Mouse (Mus musculus): Measurements from ENCODE around the gene Igf1. TPM values are rescaled to one million over a fixed set of nuclear protein-coding genes. Genes with fewer than 3 reads are reported as not detected.
A peak's percentile ranks its signal among the peaks of the same experiment; 100 is the strongest.

Gene Igf1
- polyA plus RNA-seq, 1 experiment from 2014 or later: 13.1 TPM

- H3K4me1 ChIP-seq: 0 out of 2 replicates have a peak, but pooled peaks cover 4% of the 10 kb centered on the region
- no peak for DNase-seq (ENCODE audit: low spot score)
- 68% methylated on average over 4 of the region's 4 CpGs for WGBS
- no peaks in the 10 kb centered on the region for H3K27me3 ChIP-seq (ENCODE audit: low read depth, poor library complexity, severe bottlenecking)
- H3K27ac ChIP-seq (replicated peaks): no peak overlapping the region
- no peaks in the 10 kb centered on the region for H3K36me3 ChIP-seq
- H3K9me3 ChIP-seq (replicated peaks): no peaks in the 10 kb centered on the region
- H3K4me3 ChIP-seq: no peak overlapping the region
Measured at GRCm38 (mm10) chr10:87847882-87848281, 10.2 kb upstream of the Igf1 start.

- no peaks in the 10 kb centered on the region for H3K36me3 ChIP-seq
Measured at GRCm38 (mm10) chr10:87848419-87848818, 9.6 kb upstream of the Igf1 start.

GRCm38 (mm10) chr10:87851492-87851891 is 6.6 kb upstream of the Igf1 start:
- Histone ChIP-seq H3K36me3 (no peaks in the 10 kb centered on the region), H3K27ac (replicated peaks) (no peak overlapping the region), H3K9me3 (replicated peaks) (no peaks in the 10 kb centered on the region), H3K27me3 (ENCODE audit: low read depth, poor library complexity, severe bottlenecking) (peaks cover 6% of the 10 kb centered on the region; the same call in 1 of the 2 replicates), H3K4me1 (peaks cover 6% of the 10 kb centered on the region; the same call in 1 of the 2 replicates), H3K4me3 (no peak overlapping the region)
- no peak for DNase-seq (ENCODE audit: low spot score)
- WGBS: 81% methylated on average over 3 of the region's 3 CpGs

More at GRCm38 (mm10) chr10:87848419-87848818, 9.6 kb upstream of the Igf1 start:
- Histone ChIP-seq H3K9me3 (replicated peaks) (no peaks in the 10 kb centered on the region), H3K4me1 (0 out of 2 replicates have a peak, but pooled peaks cover 4% of the 10 kb centered on the region), H3K27ac (replicated peaks) (no peak overlapping the region), H3K4me3 (no peak overlapping the region), H3K27me3 (ENCODE audit: low read depth, poor library complexity, severe bottlenecking) (no peaks in the 10 kb centered on the region)
- DNase-seq (ENCODE audit: low spot score): no peak
- 64% methylated on average over 2 of the region's 2 CpGs for WGBS

- H3K36me3 ChIP-seq: no peaks in the 10 kb centered on the region
- WGBS: under 1% methylated on average over 5 of the region's 5 CpGs
Measured at GRCm38 (mm10) chr10:87854408-87854807, 3.7 kb upstream of the Igf1 start.

GRCm38 (mm10) chr10:87855423-87856122 is 2.5 kb upstream of the Igf1 start:
- H3K9me3 ChIP-seq (replicated peaks): no peaks in the 10 kb centered on the region
- H3K27ac ChIP-seq (replicated peaks): no peak overlapping the region
- H3K4me1 ChIP-seq: peaks cover 35% of the 10 kb centered on the region
- WGBS: 87% methylated on average over 13 of the region's 13 CpGs
- no peaks in the 10 kb centered on the region for H3K36me3 ChIP-seq
- H3K4me3 ChIP-seq: no peak overlapping the region
- H3K27me3 ChIP-seq (ENCODE audit: low read depth, poor library complexity, severe bottlenecking): peaks cover 24% of the 10 kb centered on the region
- no peak for DNase-seq (ENCODE audit: low spot score)

More at GRCm38 (mm10) chr10:87854408-87854807, 3.7 kb upstream of the Igf1 start:
- Histone ChIP-seq H3K4me1 (peaks cover 25% of the 10 kb centered on the region), H3K27ac (replicated peaks) (no peak overlapping the region), H3K4me3 (no peak overlapping the region), H3K9me3 (replicated peaks) (no peaks in the 10 kb centered on the region), H3K27me3 (ENCODE audit: low read depth, poor library complexity, severe bottlenecking) (peaks cover 24% of the 10 kb centered on the region)
- DNase-seq (ENCODE audit: low spot score): peak; percentile 70

GRCm38 (mm10) chr10:87857215-87857955 is 680 bp upstream of the Igf1 start:
- H3K4me3 ChIP-seq: no peak overlapping the region
- H3K27ac ChIP-seq (replicated peaks): no peak overlapping the region
- H3K27me3 ChIP-seq (ENCODE audit: low read depth, poor library complexity, severe bottlenecking): peaks cover 40% of the 10 kb centered on the region
- peaks cover 42% of the 10 kb centered on the region for H3K4me1 ChIP-seq
- 68% methylated on average over 8 of the region's 8 CpGs for WGBS
- no peaks in the 10 kb centered on the region for H3K36me3 ChIP-seq
- H3K9me3 ChIP-seq (replicated peaks): no peaks in the 10 kb centered on the region
- DNase-seq (ENCODE audit: low spot score): no peak

- WGBS: 53% methylated on average over 6 of the region's 6 CpGs
- Histone ChIP-seq H3K9me3 (replicated peaks) (no peaks in the 10 kb centered on the region), H3K36me3 (no peaks in the 10 kb centered on the region), H3K4me3 (peak overlapping the region; percentile 58), H3K4me1 (peaks cover 44% of the 10 kb centered on the region), H3K27me3 (ENCODE audit: low read depth, poor library complexity, severe bottlenecking) (peaks cover 46% of the 10 kb centered on the region), H3K27ac (replicated peaks) (no peak overlapping the region)
- no peak for DNase-seq (ENCODE audit: low spot score)
Measured at GRCm38 (mm10) chr10:87858939-87859338, 874 bp downstream of the Igf1 start.

- Histone ChIP-seq H3K27ac (replicated peaks) (no peak overlapping the region), H3K9me3 (replicated peaks) (no peaks in the 10 kb centered on the region), H3K36me3 (no peaks in the 10 kb centered on the region), H3K27me3 (ENCODE audit: low read depth, poor library complexity, severe bottlenecking) (peaks cover 46% of the 10 kb centered on the region), H3K4me1 (peaks cover 44% of the 10 kb centered on the region), H3K4me3 (peak overlapping the region; percentile 58)
- DNase-seq (ENCODE audit: low spot score): no peak
- 26% methylated on average over 10 of the region's 10 CpGs for WGBS
Measured at GRCm38 (mm10) chr10:87859453-87859852, 1.4 kb downstream of the Igf1 start.

GRCm38 (mm10) chr10:87860181-87861103 is 2.4 kb downstream of the Igf1 start:
- Histone ChIP-seq H3K9me3 (replicated peaks) (no peaks in the 10 kb centered on the region), H3K27me3 (ENCODE audit: low read depth, poor library complexity, severe bottlenecking) (peaks cover 46% of the 10 kb centered on the region), H3K36me3 (no peaks in the 10 kb centered on the region), H3K27ac (replicated peaks) (peak overlapping the region; percentile 46), H3K4me3 (peak overlapping the region; percentile 58), H3K4me1 (peaks cover 40% of the 10 kb centered on the region)
- peak; percentile 67 for DNase-seq (ENCODE audit: low spot score)
- 2% methylated on average over 30 of the region's 30 CpGs for WGBS

GRCm38 (mm10) chr10:87861104-87861455 is 3.0 kb downstream of the Igf1 start:
- Histone ChIP-seq H3K27ac (replicated peaks) (no peak overlapping the region), H3K4me3 (peak overlapping the region; percentile 58), H3K27me3 (ENCODE audit: low read depth, poor library complexity, severe bottlenecking) (peaks cover 45% of the 10 kb centered on the region), H3K9me3 (replicated peaks) (no peaks in the 10 kb centered on the region), H3K36me3 (no peaks in the 10 kb centered on the region), H3K4me1 (peaks cover 39% of the 10 kb centered on the region)
- 66% methylated on average over 6 of the region's 6 CpGs for WGBS
- no peak for DNase-seq (ENCODE audit: low spot score)

GRCm38 (mm10) chr10:87862899-87863298 is 4.8 kb downstream of the Igf1 start:
- Histone ChIP-seq H3K27ac (replicated peaks) (no peak overlapping the region), H3K4me3 (no peak overlapping the region), H3K4me1 (peaks cover 35% of the 10 kb centered on the region), H3K36me3 (no peaks in the 10 kb centered on the region), H3K27me3 (ENCODE audit: low read depth, poor library complexity, severe bottlenecking) (peaks cover 33% of the 10 kb centered on the region), H3K9me3 (replicated peaks) (no peaks in the 10 kb centered on the region)
- DNase-seq (ENCODE audit: low spot score): no peak
- WGBS: 75% methylated on average over 7 of the region's 7 CpGs

- no peak overlapping the region for H3K27ac ChIP-seq (replicated peaks)
- no peak for DNase-seq (ENCODE audit: low spot score)
Measured at GRCm38 (mm10) chr10:87863326-87863725, 5.3 kb downstream of the Igf1 start.

More at GRCm38 (mm10) chr10:87863326-87863725, 5.3 kb downstream of the Igf1 start:
- WGBS: 80% methylated on average over 4 of the region's 4 CpGs
- H3K4me1 ChIP-seq: peaks cover 30% of the 10 kb centered on the region
- H3K9me3 ChIP-seq (replicated peaks): no peaks in the 10 kb centered on the region
- peaks cover 29% of the 10 kb centered on the region for H3K27me3 ChIP-seq (ENCODE audit: low read depth, poor library complexity, severe bottlenecking)
- H3K36me3 ChIP-seq: no peaks in the 10 kb centered on the region
- H3K4me3 ChIP-seq: no peak overlapping the region
